Mouse (Mus musculus): ENCODE results near the gene Gm17374. TPM values are rescaled to one million over a fixed set of nuclear protein-coding genes. Genes with fewer than 3 reads are reported as not detected.
A peak's percentile ranks its signal among the peaks of the same experiment; 100 is the strongest.

Gm17374 gene
- total and polyA plus RNA-seq, 3 experiments = not detected

- intact Hi-C loops (cut with DNase I) = loop anchor here (5.0 kb wide), 1 partner anchor 227 kb away; no protein-coding TSS in a partner anchor
- no peaks in the 10 kb centered on the region for H3K27me3 ChIP-seq (ENCODE audit: control insufficient read depth, insufficient read depth, low read length)
- no peak overlapping the region for H3K9ac ChIP-seq (ENCODE audit: low read depth, low read length)
- no peaks in the 10 kb centered on the region for H3K79me2 ChIP-seq (replicated peaks; ENCODE audit: control insufficient read depth, insufficient read depth, low read length)
- H3K36me3 ChIP-seq (ENCODE audit: control insufficient read depth, insufficient read depth, low read length) = peaks cover 9% of the 10 kb centered on the region; the same call in 1 of the 2 replicates
- no peak for DNase-seq
- WGBS = 88% methylated on average over 2 of the region's 2 CpGs
- no peak overlapping the region for H3K27ac ChIP-seq
- H3K4me3 ChIP-seq = no peak overlapping the region
- no peaks in the 10 kb centered on the region for H3K4me1 ChIP-seq (ENCODE audit: control insufficient read depth, insufficient read depth, low read length)
- TF ChIP-seq EP300 (IDR thresholded peaks at IDR 0.05; ENCODE audit: insufficient read depth, low read depth, low read length) (no peak), CTCF (IDR thresholded peaks at IDR 0.05) (peak; percentile 49), POLR2A (IDR thresholded peaks at IDR 0.05; ENCODE audit: insufficient read depth, low read depth, low read length) (no peak)
Measured at GRCm38 (mm10) chr2:140200713-140201112, 48.9 kb downstream of the Gm17374 start.

GRCm38 (mm10) chr2:140202573-140202972, 50.7 kb downstream of the Gm17374 start:
- peak overlapping the region; percentile 34 for H3K27ac ChIP-seq
- peaks cover 11% of the 10 kb centered on the region for H3K36me3 ChIP-seq (ENCODE audit: control insufficient read depth, insufficient read depth, low read length)
- intact Hi-C loops (cut with DNase I) = loop anchor here (5.0 kb wide), 1 partner anchor 225 kb away; no protein-coding TSS in a partner anchor
- H3K27me3 ChIP-seq (ENCODE audit: control insufficient read depth, insufficient read depth, low read length) = no peaks in the 10 kb centered on the region
- TF ChIP-seq CTCF (IDR thresholded peaks at IDR 0.05) (no peak), POLR2A (IDR thresholded peaks at IDR 0.05; ENCODE audit: insufficient read depth, low read depth, low read length) (no peak), EP300 (IDR thresholded peaks at IDR 0.05; ENCODE audit: insufficient read depth, low read depth, low read length) (no peak)
- DNase-seq = peak in 1 of 2 experiments; percentile 23
- 53% methylated on average over 5 of the region's 5 CpGs for WGBS
- no peaks in the 10 kb centered on the region for H3K4me1 ChIP-seq (ENCODE audit: control insufficient read depth, insufficient read depth, low read length)
- no peak overlapping the region for H3K9ac ChIP-seq (ENCODE audit: low read depth, low read length)
- no peak overlapping the region for H3K4me3 ChIP-seq
- no peaks in the 10 kb centered on the region for H3K79me2 ChIP-seq (replicated peaks; ENCODE audit: control insufficient read depth, insufficient read depth, low read length)

Other genes starting within 250 kb of the Gm17374 start
- gene Tasp1, start 85.2 kb upstream of the Gm17374 start, total RNA-seq (2021) = 1 to 10 TPM; 6.6 to 7.6 TPM
- 2.9 and 5.4 TPM in 2 replicates for gene Tasp1, start 85.2 kb upstream of the Gm17374 start, polyA plus RNA-seq (2012; rRNA removed)
- gene Esf1, start 18.5 kb downstream of the Gm17374 start, total RNA-seq (2021) = 10 to 100 TPM; 12.2 TPM
- gene Esf1, start 18.5 kb downstream of the Gm17374 start, polyA plus RNA-seq (2012; rRNA removed) = 1.1 and 2.2 TPM in 2 replicates
- gene Ndufaf5, start 18.6 kb downstream of the Gm17374 start, total RNA-seq (2021) = 10 to 100 TPM; 29.7 to 35.3 TPM
- gene Ndufaf5, start 18.6 kb downstream of the Gm17374 start, polyA plus RNA-seq (2012; rRNA removed) = 10.5 and 15.2 TPM in 2 replicates
- gene Sel1l2, start 237.7 kb downstream of the Gm17374 start, total RNA-seq (2021) = not detected
- gene Sel1l2, start 237.7 kb downstream of the Gm17374 start, polyA plus RNA-seq (2012; rRNA removed) = not detected in 2 replicates
- 1 to 10 TPM; 8.5 to 9.7 TPM for gene Macrod2, start 243.3 kb downstream of the Gm17374 start, total RNA-seq (2021)
- gene Macrod2, start 243.3 kb downstream of the Gm17374 start, polyA plus RNA-seq (2012; rRNA removed) = 1.7 and 2.3 TPM in 2 replicates